Comparison of ENCODE assay signal across 9 mouse cellular contexts in the genomic region with DNA sequence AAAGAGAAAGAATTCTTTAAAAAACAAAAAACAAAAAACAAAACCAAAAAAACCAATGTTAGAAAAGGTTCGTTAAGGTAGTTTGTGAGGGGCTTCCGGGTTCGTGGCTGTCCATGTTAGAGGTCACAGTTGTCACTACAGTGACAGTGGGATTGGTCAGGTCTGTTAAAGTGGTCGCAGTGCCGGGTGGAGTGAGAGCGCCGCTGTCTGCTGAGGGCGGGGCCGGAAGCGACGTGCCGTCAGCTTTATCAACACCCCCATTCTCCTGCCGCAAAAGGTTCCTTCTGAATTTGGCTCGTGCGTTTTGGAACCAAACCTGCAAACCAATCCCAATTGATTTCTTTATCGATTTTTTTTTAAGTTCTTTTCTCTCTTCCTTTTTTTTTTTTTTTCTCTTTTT. TPM values are rescaled to one million over a fixed set of nuclear protein-coding genes. Genes with fewer than 3 reads are reported as not detected.
DNase-seq lines count a peak whose midpoint lies in the region; ATAC-seq and TF ChIP-seq lines count a peak whose summit lies in the region.
"Had no signal": no experiment of that assay in that cellular context is flagged by ENCODE, and none has a peak within 500 bp of the region (broad histone marks: within the 10 kb centered on the region; RNA-seq: fewer than 3 reads in every experiment).

No protein-coding gene starts in this region.

- H3K4me3 ChIP-seq in erythroblast, embryonic 14.5 days (replicated peaks): peak overlapping the region; percentile 55
- peak overlapping the region; percentile 58 for H3K4me3 ChIP-seq in bone marrow macrophage, adult 2 months (ENCODE audit: insufficient read depth, low read length)
- peak overlapping the region; percentile 47 for H3K4me3 ChIP-seq in liver, embryonic 16.5 days (ENCODE audit: low read depth, low read length)
- peak overlapping the region; percentile 10; the same call in 1 of the 2 replicates for H3K4me3 ChIP-seq in stomach, embryonic 14.5 days (ENCODE audit: low read depth, low read length)

- TF ChIP-seq CTCF in bone marrow macrophage, adult 2 months (IDR thresholded peaks at IDR 0.05; ENCODE audit: low read depth, low read length): no peak

- ATAC-seq in erythroblast, adult 5-6 weeks (replicated peaks; ENCODE audit: low FRiP score, poor library complexity, severe bottlenecking): no peak
- peak; percentile 43; the same call in 1 of the 2 replicates for ATAC-seq in liver, embryonic 16.5 days (ENCODE audit: low read depth)
- ATAC-seq in stomach, embryonic 14.5 days (ENCODE audit: insufficient number of reproducible peaks, insufficient read depth, low FRiP score, low read depth): no peak

- H3K9ac ChIP-seq in liver, embryonic 16.5 days (ENCODE audit: low read depth, low read length): no peak overlapping the region
- H3K9ac ChIP-seq in stomach, embryonic 14.5 days (replicated peaks; ENCODE audit: low read depth, low read length): no peak overlapping the region

- peaks cover 51% of the 10 kb centered on the region for H3K27me3 ChIP-seq in erythroblast, embryonic 14.5 days (ENCODE audit: control insufficient read depth)
- H3K27me3 ChIP-seq in liver, embryonic 16.5 days (ENCODE audit: control insufficient read depth, insufficient read depth, low read depth, low read length): peaks cover 22% of the 10 kb centered on the region
- H3K27me3 ChIP-seq in stomach, embryonic 14.5 days (ENCODE audit: control insufficient read depth, insufficient read depth, low read length): peaks cover 28% of the 10 kb centered on the region

- H3K9me3 ChIP-seq in erythroblast, embryonic 14.5 days (ENCODE audit: control insufficient read depth, low read length): no peaks in the 10 kb centered on the region
- no peaks in the 10 kb centered on the region for H3K9me3 ChIP-seq in liver, embryonic 16.5 days (replicated peaks; ENCODE audit: control insufficient read depth, low read length)
- no peaks in the 10 kb centered on the region for H3K9me3 ChIP-seq in stomach, embryonic 14.5 days (ENCODE audit: control insufficient read depth, low read depth, low read length)

- H3K4me1 ChIP-seq in erythroblast, embryonic 14.5 days (ENCODE audit: control insufficient read depth): peaks cover 2% of the 10 kb centered on the region; the same call in 1 of the 2 replicates
- no peaks in the 10 kb centered on the region for H3K4me1 ChIP-seq in bone marrow macrophage, adult 2 months (ENCODE audit: control insufficient read depth, insufficient read depth, low read length)
- H3K4me1 ChIP-seq in liver, embryonic 16.5 days (ENCODE audit: control insufficient read depth, low read depth, low read length): no peaks in the 10 kb centered on the region
- H3K4me1 ChIP-seq in stomach, embryonic 14.5 days (ENCODE audit: control insufficient read depth, insufficient read depth, low read length): no peaks in the 10 kb centered on the region

- no peaks in the 10 kb centered on the region for H3K36me3 ChIP-seq in erythroblast, embryonic 14.5 days (ENCODE audit: control insufficient read depth)
- no peaks in the 10 kb centered on the region for H3K36me3 ChIP-seq in liver, embryonic 16.5 days (ENCODE audit: control insufficient read depth, insufficient read depth)
- no peaks in the 10 kb centered on the region for H3K36me3 ChIP-seq in stomach, embryonic 14.5 days (ENCODE audit: control insufficient read depth, insufficient read depth, low read length)

- DNase-seq in heart, postnatal 10 days: peak; percentile 14 to 32
- DNase-seq in ovary, adult 18-20 months (ENCODE audit: low spot score): no peak
- DNase-seq in kidney, adult 18-20 months: no peak

- intact Hi-C loops in heart, postnatal 10 days (cut with DNase I): no loop called here

- TF ChIP-seq POLR2A in bone marrow macrophage, adult 2 months (IDR thresholded peaks at IDR 0.05; ENCODE audit: borderline replicate concordance, low read depth, low read length): no peak

- under 1% methylated on average over 16 of the region's 16 CpGs for WGBS in liver, embryonic 16.5 days (ENCODE audit: insufficient replicate concordance)
- 3% methylated on average over 16 of the region's 16 CpGs for WGBS in stomach, embryonic 14.5 days

- peak overlapping the region; percentile 77 for H3K4me2 ChIP-seq in liver, embryonic 16.5 days (ENCODE audit: low read depth, low read length)
- peak overlapping the region; percentile 37 for H3K4me2 ChIP-seq in stomach, embryonic 14.5 days (replicated peaks; ENCODE audit: low read depth, low read length)

- no peak overlapping the region for H3K27ac ChIP-seq in bone marrow macrophage, adult 2 months (ENCODE audit: insufficient read depth, low read depth, low read length)
- no peak overlapping the region for H3K27ac ChIP-seq in liver, embryonic 16.5 days (ENCODE audit: low read length)
- no peak overlapping the region for H3K27ac ChIP-seq in stomach, embryonic 14.5 days (ENCODE audit: low read length)

RNA-seq across cellular contexts. Expression of a gene that starts 17.1 kb away (rescaled TPM):
- polyA plus RNA-seq in erythroblast, embryonic 14.5 days (2012): not detected in 2 replicates
- total RNA-seq in erythroblast, adult 5-6 weeks (2015; ENCODE audit: low replicate concordance): not detected in 2 replicates
- total RNA-seq in erythroblast, adult 5-6 weeks (2017; ENCODE audit: low replicate concordance): not detected in 2 replicates
- not detected in 2 replicates for polyA plus RNA-seq in bone marrow macrophage, adult 2 months (2012; ENCODE audit: insufficient read depth, insufficient read length, missing spikeins)
- total RNA-seq in heart, postnatal 10 days (2021): under 1 TPM in 1 of 2 experiments, not detected in 1; 0.12 TPM
- 0.02 TPM in 1 of 2 replicates, not detected in the other for polyA plus RNA-seq in liver, embryonic 16.5 days (2015; fragmentation: Nextera tagmentation; extraction: Ambion mirVana)
- 0.90 and 1.00 TPM in 2 replicates for polyA plus RNA-seq in stomach, embryonic 14.5 days (2014; fragmentation: Nextera tagmentation; extraction: Ambion mirVana)
- polyA plus RNA-seq: large intestine, adult 2 months had no signal

RNA-seq across cellular contexts. Expression of a gene that starts 25.3 kb away (rescaled TPM):
- 3.9 and 4.5 TPM in 2 replicates for polyA plus RNA-seq in erythroblast, embryonic 14.5 days (2012)
- 2.1 TPM in 1 of 2 replicates, not detected in the other for total RNA-seq in erythroblast, adult 5-6 weeks (2015; ENCODE audit: low replicate concordance)
- 6.4 and 8.5 TPM in 2 replicates for total RNA-seq in erythroblast, adult 5-6 weeks (2017; ENCODE audit: low replicate concordance)
- 16.0 and 17.4 TPM in 2 replicates for polyA plus RNA-seq in bone marrow macrophage, adult 2 months (2012; ENCODE audit: insufficient read depth, insufficient read length, missing spikeins)
- 10 to 100 TPM; 17.1 to 18.2 TPM for total RNA-seq in heart, postnatal 10 days (2021)
- 8.7 and 11.8 TPM in 2 replicates for polyA plus RNA-seq in liver, embryonic 16.5 days (2015; fragmentation: Nextera tagmentation; extraction: Ambion mirVana)
- 54.1 and 61.6 TPM in 2 replicates for polyA plus RNA-seq in stomach, embryonic 14.5 days (2014; fragmentation: Nextera tagmentation; extraction: Ambion mirVana)

Comparison
In these comparisons a context has a peak if more than half of its experiments do, and no peak if none do; other contexts are left out.
1. DNase-seq: peak in heart, postnatal 10 days (2 of 2); none in ovary, adult 18-20 months (single experiment) and kidney, adult 18-20 months (single experiment).
2. Peak in every context shown above with its lines, with median percentiles within 50 percentile points of each other: H3K4me3 ChIP-seq.